Mouse (Mus musculus) olfactory bulb, adult 2 months (tissue): ENCODE data around the gene Rab27a.

Source experiments
- CTCF ChIP-seq: fragments of 200-500 bp; IDR thresholded peaks from 2 replicates; pipeline ENCODE4 v1.5.1; 2012; ENCODE audit warnings: low read depth, mild to moderate bottlenecking, low read length, moderate library complexity; ENCODE audit not compliant: insufficient read depth
- POLR2A ChIP-seq: fragments of 200-500 bp; IDR thresholded peaks from 2 replicates; pipeline ENCODE4 v1.6.1; 2012; ENCODE audit warnings: mild to moderate bottlenecking, low read depth, low read length, moderate library complexity; ENCODE audit not compliant: insufficient read depth

GRCm38 (mm10) chr9:72996167-72996566, 48.5 kb upstream of the Rab27a start:
- TF ChIP-seq POLR2A (no peak), CTCF (no peak)
